In genomic region chr5:107547955-107548354, GRCm38 (mm10) we compare ENCODE assay signal across 29 mouse cellular contexts. TPM values are rescaled to one million over a fixed set of nuclear protein-coding genes. Genes with fewer than 3 reads are reported as not detected.
DNase-seq lines count a peak whose midpoint lies in the region; ATAC-seq lines count a peak whose summit lies in the region.
"Had no signal": no experiment of that assay in that cellular context is flagged by ENCODE, and none has a peak within 500 bp of the region (broad histone marks: within the 10 kb centered on the region; RNA-seq: fewer than 3 reads in every experiment).

No protein-coding gene starts in this region.

- H3K9ac ChIP-seq in liver, embryonic 13.5 days, result peak overlapping the region; percentile 47
- H3K9ac ChIP-seq in hindbrain, embryonic 14.5 days, result no peak overlapping the region
- H3K9ac ChIP-seq in hindbrain, embryonic 11.5 days (ENCODE audit: low read depth, low read length), result no peak overlapping the region
- H3K9ac ChIP-seq: forebrain, embryonic 13.5 days; hindbrain, embryonic 13.5 days; kidney, embryonic 15.5 days; limb, embryonic 15.5 days; lung, embryonic 15.5 days; midbrain, embryonic 12.5 days; neural tube, embryonic 13.5 days had no signal

- 21% methylated on average over 3 of the region's 3 CpGs for WGBS in liver, embryonic 13.5 days (ENCODE audit: insufficient replicate concordance)
- WGBS in hindbrain, embryonic 14.5 days, result 90% methylated on average over 3 of the region's 3 CpGs
- 91% methylated on average over 3 of the region's 3 CpGs for WGBS in hindbrain, embryonic 11.5 days

- H3K27ac ChIP-seq in liver, embryonic 13.5 days, result peak overlapping the region; percentile 83
- no peak overlapping the region for H3K27ac ChIP-seq in hindbrain, embryonic 14.5 days
- H3K27ac ChIP-seq in hindbrain, embryonic 11.5 days (ENCODE audit: low read depth, low read length), result no peak overlapping the region
- H3K27ac ChIP-seq: forebrain, embryonic 13.5 days; hindbrain, embryonic 13.5 days; kidney, embryonic 15.5 days; limb, embryonic 10.5 days; limb, embryonic 15.5 days; lung, embryonic 15.5 days; midbrain, embryonic 12.5 days; neural tube, embryonic 13.5 days had no signal

- H3K27me3 ChIP-seq in liver, embryonic 13.5 days, result no peaks in the 10 kb centered on the region
- no peaks in the 10 kb centered on the region for H3K27me3 ChIP-seq in hindbrain, embryonic 14.5 days (ENCODE audit: control insufficient read depth, insufficient read depth, low read length)
- no peaks in the 10 kb centered on the region for H3K27me3 ChIP-seq in hindbrain, embryonic 11.5 days (ENCODE audit: control insufficient read depth, insufficient read depth, low read length)
- H3K27me3 ChIP-seq: forebrain, embryonic 13.5 days; hindbrain, embryonic 13.5 days; kidney, embryonic 15.5 days; limb, embryonic 15.5 days; lung, embryonic 15.5 days; midbrain, embryonic 12.5 days; neural tube, embryonic 13.5 days had no signal

- H3K36me3 ChIP-seq in liver, embryonic 13.5 days, result 0 out of 2 replicates have a peak, but pooled peaks cover 6% of the 10 kb centered on the region
- peaks cover 31% of the 10 kb centered on the region for H3K36me3 ChIP-seq in hindbrain, embryonic 14.5 days (replicated peaks; ENCODE audit: control insufficient read depth, insufficient read depth)
- H3K36me3 ChIP-seq in hindbrain, embryonic 11.5 days (ENCODE audit: control insufficient read depth, insufficient read depth, low read length), result no peaks in the 10 kb centered on the region

- H3K4me1 ChIP-seq in liver, embryonic 13.5 days (replicated peaks), result peaks cover 21% of the 10 kb centered on the region
- H3K4me1 ChIP-seq in hindbrain, embryonic 14.5 days (replicated peaks; ENCODE audit: control insufficient read depth, insufficient read depth, low read length), result no peaks in the 10 kb centered on the region
- no peaks in the 10 kb centered on the region for H3K4me1 ChIP-seq in hindbrain, embryonic 11.5 days (replicated peaks; ENCODE audit: control insufficient read depth, insufficient read depth, low read length)
- H3K4me1 ChIP-seq: forebrain, embryonic 13.5 days; hindbrain, embryonic 13.5 days; kidney, embryonic 15.5 days; limb, embryonic 10.5 days; limb, embryonic 15.5 days; lung, embryonic 15.5 days; midbrain, embryonic 12.5 days; neural tube, embryonic 13.5 days had no signal

- DNase-seq in spleen, postnatal 36 days (ENCODE audit: low spot score in 2 of 2), result peak; percentile 3 to 43
- DNase-seq in spleen, adult 18-20 months, result no peak
- DNase-seq in c-Kit-positive CD71-positive TER-119-negative erythroid progenitor cells, embryonic 14.5 days (ENCODE audit: low read depth), result peak; percentile 51
- peak; percentile 33 for DNase-seq in liver, embryonic 13.5 days
- no peak for DNase-seq in kidney, postnatal 14 days
- no peak for DNase-seq in hindbrain, embryonic 14.5 days (ENCODE audit: low spot score)
- no peak for DNase-seq in hindbrain, embryonic 11.5 days (ENCODE audit: low spot score)
- DNase-seq: adrenal gland, adult 8-10 months; cerebellum, adult 11-12 months; cerebellum, adult 9-11 months; gastrocnemius, postnatal 14 days; heart, postnatal 36 days; kidney, postnatal 36 days; layer of hippocampus, postnatal 36 days had no signal

- H3K4me3 ChIP-seq in liver, embryonic 13.5 days (replicated peaks), result no peak overlapping the region
- no peak overlapping the region for H3K4me3 ChIP-seq in hindbrain, embryonic 14.5 days (replicated peaks; ENCODE audit: low read length)
- H3K4me3 ChIP-seq in hindbrain, embryonic 11.5 days (ENCODE audit: low read depth, low read length), result no peak overlapping the region
- H3K4me3 ChIP-seq: forebrain, embryonic 13.5 days; hindbrain, embryonic 13.5 days; kidney, embryonic 15.5 days; limb, embryonic 10.5 days; limb, embryonic 15.5 days; lung, embryonic 15.5 days; midbrain, embryonic 12.5 days; neural tube, embryonic 13.5 days had no signal

- no peaks in the 10 kb centered on the region for H3K9me3 ChIP-seq in liver, embryonic 13.5 days (replicated peaks)
- H3K9me3 ChIP-seq in hindbrain, embryonic 14.5 days (ENCODE audit: control insufficient read depth, low read length), result no peaks in the 10 kb centered on the region
- no peaks in the 10 kb centered on the region for H3K9me3 ChIP-seq in hindbrain, embryonic 11.5 days (ENCODE audit: control insufficient read depth, low read length)
- H3K9me3 ChIP-seq: forebrain, embryonic 13.5 days; hindbrain, embryonic 13.5 days; kidney, embryonic 15.5 days; limb, embryonic 10.5 days; limb, embryonic 15.5 days; lung, embryonic 15.5 days; midbrain, embryonic 12.5 days; neural tube, embryonic 13.5 days had no signal

- peak overlapping the region; percentile 34; the same call in 1 of the 2 replicates for H3K4me2 ChIP-seq in liver, embryonic 13.5 days
- no peak overlapping the region for H3K4me2 ChIP-seq in hindbrain, embryonic 14.5 days (replicated peaks)
- no peak overlapping the region for H3K4me2 ChIP-seq in hindbrain, embryonic 11.5 days (replicated peaks; ENCODE audit: low read depth, low read length)
- H3K4me2 ChIP-seq: forebrain, embryonic 13.5 days; hindbrain, embryonic 13.5 days; kidney, embryonic 15.5 days; limb, embryonic 15.5 days; lung, embryonic 15.5 days; midbrain, embryonic 12.5 days; neural tube, embryonic 13.5 days had no signal

- peak; percentile 100 for ATAC-seq in liver, embryonic 13.5 days (ENCODE audit: low read depth)
- peak; percentile 89 for ATAC-seq in megakaryocyte progenitor cell, adult 5-6 weeks (replicated peaks; ENCODE audit: poor library complexity)
- no peak for ATAC-seq in hindbrain, embryonic 14.5 days (ENCODE audit: low FRiP score)
- ATAC-seq in hindbrain, embryonic 11.5 days (ENCODE audit: low FRiP score), result no peak
- ATAC-seq: CD4-positive, CD25-positive, alpha-beta regulatory T cell, adult 4 months; forebrain, embryonic 13.5 days; intestine, postnatal 0 days had no signal

RNA-seq across cellular contexts. Expression of gene 1700028K03Rik, which starts 13.4 kb away (rescaled TPM):
- polyA plus RNA-seq in liver, embryonic 13.5 days (2015; fragmentation: Nextera tagmentation; extraction: Ambion mirVana), result 0.01 and 0.07 TPM in 2 replicates
- 0.02 TPM in 1 of 2 replicates, not detected in the other for total RNA-seq in megakaryocyte progenitor cell, adult 5-6 weeks (2015)
- total RNA-seq in megakaryocyte progenitor cell, adult 5-6 weeks (2017), result not detected in 2 replicates
- 0.17 and 0.20 TPM in 2 replicates for polyA plus RNA-seq in hindbrain, embryonic 14.5 days (2014; fragmentation: Nextera tagmentation; extraction: Ambion mirVana)
- 0.04 and 0.48 TPM in 2 replicates for polyA plus RNA-seq in hindbrain, embryonic 11.5 days (2014; fragmentation: Nextera tagmentation; extraction: Ambion mirVana)
- total RNA-seq: common myeloid progenitor, adult 5-6 weeks; gastrocnemius, postnatal 14 days; granulocyte monocyte progenitor cell, adult 5-6 weeks; heart, postnatal 36 days; megakaryocyte, adult 5-6 weeks had no signal

RNA-seq across cellular contexts. Expression of gene Gm42669, which starts 40.5 kb away (rescaled TPM):
- polyA plus RNA-seq in liver, embryonic 13.5 days (2015; fragmentation: Nextera tagmentation; extraction: Ambion mirVana), result 0.05 and 0.08 TPM in 2 replicates
- 0.15 TPM in 1 of 2 replicates, not detected in the other for total RNA-seq in megakaryocyte progenitor cell, adult 5-6 weeks (2015)
- 0.07 and 0.62 TPM in 2 replicates for total RNA-seq in megakaryocyte progenitor cell, adult 5-6 weeks (2017)
- 0.39 and 0.91 TPM in 2 replicates for polyA plus RNA-seq in hindbrain, embryonic 14.5 days (2014; fragmentation: Nextera tagmentation; extraction: Ambion mirVana)
- 0.28 and 0.57 TPM in 2 replicates for polyA plus RNA-seq in hindbrain, embryonic 11.5 days (2014; fragmentation: Nextera tagmentation; extraction: Ambion mirVana)
- total RNA-seq: adrenal gland, postnatal 4 days; gastrocnemius, postnatal 14 days had no signal

RNA-seq across cellular contexts. Expression of gene Rpap2, which starts 49.2 kb away (rescaled TPM):
- polyA plus RNA-seq in liver, embryonic 13.5 days (2015; fragmentation: Nextera tagmentation; extraction: Ambion mirVana), result 5.7 and 8.1 TPM in 2 replicates
- 18.4 and 24.5 TPM in 2 replicates for total RNA-seq in megakaryocyte progenitor cell, adult 5-6 weeks (2015)
- total RNA-seq in megakaryocyte progenitor cell, adult 5-6 weeks (2017), result 19.8 and 33.4 TPM in 2 replicates
- polyA plus RNA-seq in hindbrain, embryonic 14.5 days (2014; fragmentation: Nextera tagmentation; extraction: Ambion mirVana), result 25.9 and 26.6 TPM in 2 replicates
- 21.3 and 23.2 TPM in 2 replicates for polyA plus RNA-seq in hindbrain, embryonic 11.5 days (2014; fragmentation: Nextera tagmentation; extraction: Ambion mirVana)

RNA-seq across cellular contexts. Expression of gene Glmn, which starts 49.7 kb away (rescaled TPM):
- 9.5 and 11.3 TPM in 2 replicates for polyA plus RNA-seq in liver, embryonic 13.5 days (2015; fragmentation: Nextera tagmentation; extraction: Ambion mirVana)
- total RNA-seq in megakaryocyte progenitor cell, adult 5-6 weeks (2015), result 18.8 and 25.8 TPM in 2 replicates
- 11.4 and 13.9 TPM in 2 replicates for total RNA-seq in megakaryocyte progenitor cell, adult 5-6 weeks (2017)
- polyA plus RNA-seq in hindbrain, embryonic 14.5 days (2014; fragmentation: Nextera tagmentation; extraction: Ambion mirVana), result 33.7 and 36.1 TPM in 2 replicates
- 34.7 and 34.9 TPM in 2 replicates for polyA plus RNA-seq in hindbrain, embryonic 11.5 days (2014; fragmentation: Nextera tagmentation; extraction: Ambion mirVana)

Comparison
In these comparisons a context has a peak if more than half of its experiments do, and no peak if none do; other contexts are left out.
1. DNase-seq: peak in spleen, postnatal 36 days (2 of 2), c-Kit-positive CD71-positive TER-119-negative erythroid progenitor cells, embryonic 14.5 days (single experiment) and liver, embryonic 13.5 days (single experiment); none in spleen, adult 18-20 months (0 of 2), kidney, postnatal 14 days (single experiment), hindbrain, embryonic 14.5 days (single experiment) and hindbrain, embryonic 11.5 days (single experiment).
2. ATAC-seq: peak in liver, embryonic 13.5 days (single experiment) and megakaryocyte progenitor cell, adult 5-6 weeks (single experiment); none in hindbrain, embryonic 14.5 days (single experiment) and hindbrain, embryonic 11.5 days (single experiment).